Mouse (Mus musculus) limb, embryonic 10.5 days (tissue): ENCODE measurements around the gene Pde4a. TPM values are rescaled to one million over a fixed set of nuclear protein-coding genes. Genes with fewer than 3 reads are reported as not detected.
"Not testable (repeated sequence)": the region's sequence is repeated elsewhere in the genome, so short reads cannot be mapped to it uniquely, and the experiment has no call there.

Experiments
- DNase-seq: peaks from one replicate; pipeline ENCODE4 v3.0.0-alpha.2; 2017; ENCODE audit warnings: low spot score
- H3K27ac ChIP-seq: fragments of 300-500 bp; sonication (generic); 2 replicates; pipeline ENCODE4 v1.5.1; 2016; ENCODE audit warnings: mild to moderate bottlenecking
- H3K27me3 ChIP-seq: fragments of 300-500 bp; sonication (generic); 2 replicates; pipeline ENCODE4 v1.6.1; 2016; ENCODE audit warnings: low read depth, mild to moderate bottlenecking; ENCODE audit not compliant: poor library complexity, severe bottlenecking
- H3K36me3 ChIP-seq: fragments of 300-500 bp; sonication (generic); 2 replicates; pipeline ENCODE4 v1.6.1; 2016; ENCODE audit warnings: mild to moderate bottlenecking, moderate library complexity
- H3K4me1 ChIP-seq: fragments of 300-500 bp; sonication (generic); 2 replicates; pipeline ENCODE4 v1.6.1; 2016
- H3K4me3 ChIP-seq: fragments of 300-500 bp; sonication (generic); 2 replicates; pipeline ENCODE4 v1.5.1; 2016; ENCODE audit warnings: mild to moderate bottlenecking, moderate library complexity
- H3K9me3 ChIP-seq: fragments of 300-500 bp; sonication (generic); replicated peaks from 2 replicates; pipeline ENCODE4 v1.6.1; 2016; ENCODE audit warnings: mild to moderate bottlenecking
- WGBS: fragments of 180-500 bp; shearing (Covaris S2); methylation state at CpG from one replicate; pipeline ENCODE4 v1.1.7; 2016; 5-methylcytosine and 5-hydroxymethylcytosine counted together
- polyA plus RNA-seq: library from polyadenylated mRNA; unstranded; fragments of >200 nt; fragmentation: Nextera tagmentation; extraction: Ambion mirVana; gene quantifications from 2 replicates; pipeline ENCODE4 v1.2.1, GENCODE M21; 2016

Gene Pde4a
- polyA plus RNA-seq, 1 experiment from 2014 or later: 4.5 TPM

GRCm38 (mm10) chr9:21249629-21250508, 84.4 kb downstream of the Pde4a start:
- 18% methylated on average over 17 of the region's 17 CpGs for WGBS

DNA sequence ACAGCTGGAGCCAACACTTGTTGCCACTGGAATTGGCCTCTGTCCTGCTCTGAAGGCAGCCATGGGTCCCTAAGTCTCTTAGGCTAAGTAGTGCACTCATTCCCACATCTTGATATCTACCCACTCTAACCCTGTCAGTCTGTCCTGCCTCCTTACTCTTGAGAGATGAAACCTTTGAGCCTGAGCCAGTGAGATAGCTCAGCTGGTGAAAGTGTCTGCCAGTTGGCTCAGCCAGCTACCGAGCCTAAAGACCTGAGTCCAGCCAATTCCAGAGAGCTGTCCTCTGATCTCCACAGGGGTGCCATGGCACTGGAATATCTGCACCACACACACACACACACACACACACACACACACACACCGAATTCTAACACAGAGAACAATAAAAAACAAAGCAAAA, 85.0 kb downstream of the Pde4a start:
- Histone ChIP-seq H3K36me3 (no peaks in the 10 kb centered on the region), H3K4me1 (peaks cover 27% of the 10 kb centered on the region), H3K4me3 (no peak overlapping the region), H3K27me3 (peaks cover 77% of the 10 kb centered on the region), H3K27ac (no peak overlapping the region), H3K9me3 (no peaks in the 10 kb centered on the region)
- 39% methylated on average over 2 of the region's 2 CpGs for WGBS
- DNase-seq: no peak

More at GRCm38 (mm10) chr9:21249629-21250508, 84.4 kb downstream of the Pde4a start:
- no peaks in the 10 kb centered on the region for H3K36me3 ChIP-seq
- no peaks in the 10 kb centered on the region for H3K9me3 ChIP-seq
- H3K27ac ChIP-seq: no peak overlapping the region
- DNase-seq: no peak
- no peak overlapping the region for H3K4me3 ChIP-seq
- H3K4me1 ChIP-seq: peaks cover 32% of the 10 kb centered on the region
- peaks cover 83% of the 10 kb centered on the region for H3K27me3 ChIP-seq

DNA sequence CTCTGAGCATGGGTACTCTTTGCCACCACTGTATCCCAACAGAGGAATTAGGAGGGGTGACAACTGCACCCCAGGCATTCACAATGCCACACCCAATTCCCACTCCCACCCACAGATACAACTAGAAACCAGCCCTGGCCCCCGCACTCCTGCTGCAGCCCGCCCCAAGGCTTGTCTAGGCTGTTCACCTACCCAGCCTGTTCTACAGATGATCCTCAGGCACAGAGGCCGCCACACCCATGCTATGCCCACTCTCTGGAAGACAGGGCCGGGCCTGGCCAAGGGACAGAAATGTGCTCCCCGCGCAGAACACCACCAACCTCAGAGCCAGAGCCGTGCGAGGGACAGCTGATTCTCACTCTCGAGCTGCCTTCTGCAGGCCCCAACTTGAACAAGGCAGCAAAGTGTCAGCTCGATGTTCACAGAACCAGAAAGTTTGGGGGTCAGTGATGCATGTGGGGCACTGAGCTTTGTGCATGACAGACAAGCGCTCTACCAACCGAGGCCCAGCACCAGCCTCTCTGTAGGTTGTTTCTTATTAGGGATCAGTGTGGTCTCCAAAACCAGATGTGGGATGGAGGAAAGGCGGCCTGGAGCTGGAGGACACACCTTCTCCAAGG, 85.7 kb downstream of the Pde4a start:
- Histone ChIP-seq H3K36me3 (no peaks in the 10 kb centered on the region), H3K4me3 (no peak overlapping the region), H3K4me1 (peaks cover 27% of the 10 kb centered on the region), H3K27ac (0 out of 2 replicates have a peak overlapping the region, but pooled peaks have one; percentile 1), H3K27me3 (peaks cover 70% of the 10 kb centered on the region), H3K9me3 (no peaks in the 10 kb centered on the region)
- no peak for DNase-seq
- WGBS: 45% methylated on average over 13 of the region's 13 CpGs

GRCm38 (mm10) chr9:21254690-21255089, 89.2 kb downstream of the Pde4a start:
- H3K27me3 ChIP-seq: peaks cover 35% of the 10 kb centered on the region
- no peaks in the 10 kb centered on the region for H3K36me3 ChIP-seq
- H3K27ac ChIP-seq: no peak overlapping the region
- peaks cover 16% of the 10 kb centered on the region for H3K4me1 ChIP-seq
- H3K9me3 ChIP-seq: no peaks in the 10 kb centered on the region
- no peak overlapping the region for H3K4me3 ChIP-seq
- DNase-seq: no peak

GRCm38 (mm10) chr9:21256349-21256748, 90.8 kb downstream of the Pde4a start:
- not testable (repeated sequence) for H3K9me3 ChIP-seq, H3K27ac ChIP-seq, H3K4me3 ChIP-seq, DNase-seq, H3K36me3 ChIP-seq
- Histone ChIP-seq H3K4me1 (peaks cover 13% of the 10 kb centered on the region), H3K27me3 (peaks cover 18% of the 10 kb centered on the region)
- WGBS: 84% methylated on average over 4 of the region's 4 CpGs

DNA sequence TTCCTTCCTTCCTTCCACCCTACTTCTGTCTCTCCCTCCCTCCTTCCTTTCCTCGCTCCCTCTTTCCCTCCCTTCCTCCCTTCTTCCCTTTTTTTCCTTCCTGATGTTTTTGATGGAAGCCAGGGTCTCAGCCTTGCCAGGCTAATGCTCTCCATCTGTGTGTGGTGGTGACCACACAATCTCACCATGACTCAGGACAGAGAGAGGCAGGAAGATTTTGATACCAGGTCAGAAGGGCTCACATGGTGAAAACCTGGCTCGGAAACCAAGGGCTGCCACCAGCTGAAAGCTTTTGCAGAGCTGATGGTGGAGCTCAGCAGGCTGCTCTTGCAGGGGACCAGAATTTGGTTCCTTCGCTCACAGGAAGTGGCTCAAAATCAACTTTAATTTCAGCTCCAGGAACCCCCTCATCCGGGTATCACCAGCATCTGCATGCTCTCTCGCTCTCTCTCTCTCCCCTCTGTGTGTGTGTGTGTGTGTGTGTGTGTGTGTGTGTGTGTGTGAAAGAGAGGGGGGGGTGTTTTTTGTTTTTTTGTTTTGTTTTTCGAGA, 95.1 kb downstream of the Pde4a start:
- Histone ChIP-seq H3K36me3 (no peaks in the 10 kb centered on the region), H3K4me3 (no peak overlapping the region), H3K9me3 (no peaks in the 10 kb centered on the region), H3K4me1 (peaks cover 18% of the 10 kb centered on the region), H3K27ac (no peak overlapping the region), H3K27me3 (no peaks in the 10 kb centered on the region)
- DNase-seq: no peak
- WGBS: 81% methylated on average over 6 of the region's 6 CpGs

GRCm38 (mm10) chr9:21261831-21262230, 96.3 kb downstream of the Pde4a start:
- H3K36me3 ChIP-seq: peaks cover 4% of the 10 kb centered on the region
- no peaks in the 10 kb centered on the region for H3K27me3 ChIP-seq
- H3K4me3 ChIP-seq: no peak overlapping the region
- peaks cover 31% of the 10 kb centered on the region for H3K4me1 ChIP-seq
- no peaks in the 10 kb centered on the region for H3K9me3 ChIP-seq
- WGBS: 68% methylated on average over 2 of the region's 2 CpGs
- DNase-seq: no peak
- H3K27ac ChIP-seq: no peak overlapping the region

Other genes starting within 250 kb of the Pde4a start
- gene Dnmt1, start 205.8 kb upstream of the Pde4a start, polyA plus RNA-seq: 173 and 178 TPM in 2 replicates
- 47.6 and 53.7 TPM in 2 replicates for gene S1pr2, start 188.9 kb upstream of the Pde4a start, polyA plus RNA-seq
- 177 and 190 TPM in 2 replicates for gene Mrpl4, start 163.0 kb upstream of the Pde4a start, polyA plus RNA-seq
- gene Icam1, start 149.7 kb upstream of the Pde4a start, polyA plus RNA-seq: 6.2 and 7.6 TPM in 2 replicates
- gene Icam4, start 136.3 kb upstream of the Pde4a start, polyA plus RNA-seq: 5.1 and 5.4 TPM in 2 replicates
- 0.05 TPM in 1 of 2 replicates, not detected in the other for gene Icam5, start 133.6 kb upstream of the Pde4a start, polyA plus RNA-seq
- 0.61 and 2.5 TPM in 2 replicates for gene Zglp1, start 98.6 kb upstream of the Pde4a start, polyA plus RNA-seq
- gene Gm49373, start 92.6 kb upstream of the Pde4a start, polyA plus RNA-seq: 0.68 and 0.81 TPM in 2 replicates
- 69.5 and 74.7 TPM in 2 replicates for gene Fdx1l, start 92.1 kb upstream of the Pde4a start, polyA plus RNA-seq
- gene Gm38431, start 73.7 kb upstream of the Pde4a start, polyA plus RNA-seq: 5.4 TPM in 2 replicates
- 109 and 115 TPM in 2 replicates for gene Raver1, start 73.7 kb upstream of the Pde4a start, polyA plus RNA-seq
- gene Tyk2, start 34.5 kb upstream of the Pde4a start, polyA plus RNA-seq: 11.5 and 15.3 TPM in 2 replicates
- gene Cdc37, start 15.7 kb upstream of the Pde4a start, polyA plus RNA-seq: 434 and 487 TPM in 2 replicates
- gene Keap1, start 73.6 kb downstream of the Pde4a start, polyA plus RNA-seq: 50.4 and 61.7 TPM in 2 replicates
- gene S1pr5, start 82.7 kb downstream of the Pde4a start, polyA plus RNA-seq: 0.15 and 0.33 TPM in 2 replicates
- gene Atg4d, start 99.6 kb downstream of the Pde4a start, polyA plus RNA-seq: 38.5 and 41.3 TPM in 2 replicates
- gene Kri1, start 122.3 kb downstream of the Pde4a start, polyA plus RNA-seq: 18.9 and 19.1 TPM in 2 replicates
- 32.7 and 38.0 TPM in 2 replicates for gene Cdkn2d, start 125.7 kb downstream of the Pde4a start, polyA plus RNA-seq
- 7.8 and 8.6 TPM in 2 replicates for gene Ap1m2, start 146.6 kb downstream of the Pde4a start, polyA plus RNA-seq
- 68.5 and 81.1 TPM in 2 replicates for gene Slc44a2, start 155.0 kb downstream of the Pde4a start, polyA plus RNA-seq
- gene Ilf3, start 202.2 kb downstream of the Pde4a start, polyA plus RNA-seq: 320 and 362 TPM in 2 replicates
- 66.2 and 79.0 TPM in 2 replicates for gene Qtrt1, start 246.1 kb downstream of the Pde4a start, polyA plus RNA-seq